Mouse (Mus musculus): ENCODE measurements around the gene Top2a. TPM values are rescaled to one million over a fixed set of nuclear protein-coding genes. Genes with fewer than 3 reads are reported as not detected.

The Top2a gene
- polyA plus RNA-seq (2014; fragmentation: Nextera tagmentation; extraction: Ambion mirVana), result 284 and 300 TPM in 2 replicates

DNA sequence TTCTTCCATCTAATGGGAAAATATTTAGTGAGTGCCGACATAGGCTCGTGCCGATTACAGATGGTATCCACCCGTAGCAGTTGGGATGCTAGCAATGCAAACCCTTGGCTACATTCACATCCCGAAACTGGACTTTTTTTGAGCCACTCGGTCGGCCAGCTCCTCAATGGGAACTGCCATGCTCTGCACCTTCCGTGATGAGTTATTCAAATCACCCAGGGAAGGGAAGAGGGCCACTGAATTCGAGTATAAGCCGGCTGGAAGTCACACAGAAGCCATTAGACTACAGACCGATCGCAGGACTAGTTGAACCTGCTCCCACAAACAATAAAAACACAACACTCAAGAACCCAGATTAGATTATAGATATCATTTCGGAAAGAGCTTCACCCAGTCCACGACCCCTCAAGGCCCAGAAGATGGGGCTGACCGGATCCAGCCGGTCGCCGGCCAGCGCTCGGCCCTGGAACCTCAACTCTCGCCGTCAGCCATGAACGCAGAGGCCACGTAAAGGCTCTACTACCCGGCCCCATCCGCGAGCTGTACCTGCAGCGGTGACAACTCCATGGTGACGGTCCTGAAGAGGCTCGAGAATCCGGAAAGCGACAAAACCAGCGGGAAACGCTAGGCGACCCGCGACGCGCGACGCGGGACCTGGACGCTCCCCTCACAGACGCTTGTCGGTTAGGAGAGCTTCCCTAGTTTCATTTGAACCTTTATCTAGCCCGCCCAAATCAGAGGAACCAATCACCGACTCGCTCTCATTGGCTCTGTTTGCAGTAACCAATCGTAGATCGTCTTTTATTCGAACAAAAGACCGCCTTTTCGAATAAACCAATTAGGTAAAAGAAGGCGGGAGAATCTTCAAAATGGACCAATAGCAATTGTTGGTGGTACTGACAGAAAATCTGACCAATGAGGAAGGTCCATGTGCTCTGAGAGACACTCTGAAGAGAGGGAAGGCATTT, at the start of gene Top2a:
Gene Top2a (minus strand): TSS at position 690 of the 968 bp plus-strand sequence.
- Histone ChIP-seq H3K4me1 (ENCODE audit: control insufficient read depth, insufficient read depth, low read length) (peaks cover 17% of the 10 kb centered on the region), H3K4me2 (replicated peaks; ENCODE audit: low read depth, low read length) (peak within 1 kb of the TSS; percentile 48), H3K36me3 (ENCODE audit: control insufficient read depth, insufficient read depth, low read length) (peaks cover 33% of the 10 kb centered on the region), H3K4me3 (ENCODE audit: low read length) (peak within 1 kb of the TSS; percentile 76), H3K9me3 (ENCODE audit: control insufficient read depth, low read length) (no peaks in the 10 kb centered on the region), H3K9ac (ENCODE audit: low read depth, low read length) (peak within 1 kb of the TSS; percentile 80), H3K27ac (ENCODE audit: low read depth, low read length) (peak within 1 kb of the TSS; percentile 77), H3K27me3 (ENCODE audit: control insufficient read depth, insufficient read depth, low read length) (no peaks in the 10 kb centered on the region)
- WGBS, result under 1% methylated on average over 54 of the region's 54 CpGs
- ATAC-seq (ENCODE audit: low FRiP score, low TSS enrichment), result peak; percentile 95

DNA sequence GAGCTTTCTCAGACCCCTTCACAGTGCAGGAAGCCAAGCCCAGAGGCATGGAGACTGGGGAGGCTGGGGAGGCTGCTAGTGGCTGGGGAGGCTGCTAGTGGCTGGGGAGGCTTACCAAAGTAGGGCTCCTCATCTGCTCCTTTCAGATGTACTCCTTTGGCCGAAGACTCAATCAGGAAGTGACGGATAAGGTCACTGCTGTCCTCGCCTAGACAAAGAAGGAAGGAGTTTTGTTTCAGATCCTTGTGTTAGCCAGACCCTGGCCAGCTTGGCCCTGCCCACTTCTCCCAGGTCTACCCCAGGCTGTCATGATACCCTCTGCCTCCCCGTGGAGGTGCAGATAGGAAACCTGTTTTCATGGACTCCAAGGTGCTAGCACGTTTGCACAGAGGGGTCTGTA, 49.8 kb upstream of the Top2a start:
- no peaks in the 10 kb centered on the region for H3K9me3 ChIP-seq (ENCODE audit: control insufficient read depth, low read length)
- no peak overlapping the region for H3K27ac ChIP-seq (ENCODE audit: low read depth, low read length)
- H3K9ac ChIP-seq (ENCODE audit: low read depth, low read length), result no peak overlapping the region
- no peaks in the 10 kb centered on the region for H3K27me3 ChIP-seq (ENCODE audit: control insufficient read depth, insufficient read depth, low read length)
- WGBS, result 55% methylated on average over 5 of the region's 5 CpGs
- ATAC-seq (ENCODE audit: low FRiP score, low TSS enrichment), result no peak
- peaks cover 24% of the 10 kb centered on the region for H3K4me1 ChIP-seq (ENCODE audit: control insufficient read depth, insufficient read depth, low read length)
- H3K4me2 ChIP-seq (replicated peaks; ENCODE audit: low read depth, low read length), result no peak overlapping the region
- no peak overlapping the region for H3K4me3 ChIP-seq (ENCODE audit: low read length)
- no peaks in the 10 kb centered on the region for H3K36me3 ChIP-seq (ENCODE audit: control insufficient read depth, insufficient read depth, low read length)

DNA sequence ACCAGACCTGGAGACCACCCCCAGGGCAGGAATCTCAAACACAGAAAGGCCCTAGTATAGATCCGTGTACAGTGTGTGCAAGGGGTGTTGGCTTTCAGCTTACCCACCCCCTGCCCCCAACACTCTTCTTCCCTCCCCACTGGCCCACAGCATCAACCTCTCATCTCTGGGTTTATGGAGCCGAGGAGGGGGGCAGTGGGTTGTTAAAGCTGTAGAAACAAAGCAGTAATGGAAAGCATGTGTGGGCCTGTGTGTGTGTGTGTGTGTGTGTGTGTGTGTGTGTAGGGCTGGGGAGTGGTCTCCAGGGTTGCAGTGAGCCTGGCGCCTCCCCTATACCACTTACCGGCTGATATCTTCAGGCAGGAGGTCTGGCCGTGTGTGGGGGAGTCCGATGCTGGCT, 47.9 kb upstream of the Top2a start:
- Histone ChIP-seq H3K4me3 (ENCODE audit: low read length) (no peak overlapping the region), H3K36me3 (ENCODE audit: control insufficient read depth, insufficient read depth, low read length) (no peaks in the 10 kb centered on the region), H3K27me3 (ENCODE audit: control insufficient read depth, insufficient read depth, low read length) (no peaks in the 10 kb centered on the region), H3K9me3 (ENCODE audit: control insufficient read depth, low read length) (no peaks in the 10 kb centered on the region), H3K4me1 (ENCODE audit: control insufficient read depth, insufficient read depth, low read length) (peaks cover 24% of the 10 kb centered on the region), H3K9ac (ENCODE audit: low read depth, low read length) (no peak overlapping the region), H3K4me2 (replicated peaks; ENCODE audit: low read depth, low read length) (no peak overlapping the region), H3K27ac (ENCODE audit: low read depth, low read length) (peak overlapping the region; percentile 38; the same call in 1 of the 2 replicates)
- WGBS, result 4% methylated on average over 6 of the region's 6 CpGs
- peak; percentile 77 for ATAC-seq (ENCODE audit: low FRiP score, low TSS enrichment)

DNA sequence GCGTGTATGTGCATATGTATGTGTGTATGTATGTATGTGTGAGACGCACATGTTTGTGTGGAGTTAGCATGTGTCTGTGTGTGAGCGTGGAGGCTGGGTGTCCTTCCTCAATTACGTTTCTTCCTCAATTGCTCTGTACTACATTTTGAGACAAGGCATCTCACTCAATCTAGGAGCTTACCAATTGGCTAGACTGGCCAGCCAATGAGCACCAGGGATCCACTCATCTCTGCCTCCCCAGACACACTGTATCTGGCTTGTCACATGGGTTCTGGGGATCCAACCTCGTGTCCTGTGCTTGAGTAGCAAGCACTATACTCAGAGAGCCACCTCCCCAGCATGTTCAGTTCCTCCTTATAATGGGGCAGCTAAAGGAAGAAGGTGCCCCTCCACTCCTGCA, 44.5 kb upstream of the Top2a start:
- H3K4me2 ChIP-seq (replicated peaks; ENCODE audit: low read depth, low read length), result no peak overlapping the region
- 91% methylated on average over 5 of the region's 5 CpGs for WGBS
- H3K4me3 ChIP-seq (ENCODE audit: low read length), result no peak overlapping the region
- no peaks in the 10 kb centered on the region for H3K27me3 ChIP-seq (ENCODE audit: control insufficient read depth, insufficient read depth, low read length)
- no peak overlapping the region for H3K9ac ChIP-seq (ENCODE audit: low read depth, low read length)
- H3K9me3 ChIP-seq (ENCODE audit: control insufficient read depth, low read length), result no peaks in the 10 kb centered on the region
- peaks cover 28% of the 10 kb centered on the region for H3K4me1 ChIP-seq (ENCODE audit: control insufficient read depth, insufficient read depth, low read length)
- ATAC-seq (ENCODE audit: low FRiP score, low TSS enrichment), result no peak
- no peak overlapping the region for H3K27ac ChIP-seq (ENCODE audit: low read depth, low read length)
- no peaks in the 10 kb centered on the region for H3K36me3 ChIP-seq (ENCODE audit: control insufficient read depth, insufficient read depth, low read length)

DNA sequence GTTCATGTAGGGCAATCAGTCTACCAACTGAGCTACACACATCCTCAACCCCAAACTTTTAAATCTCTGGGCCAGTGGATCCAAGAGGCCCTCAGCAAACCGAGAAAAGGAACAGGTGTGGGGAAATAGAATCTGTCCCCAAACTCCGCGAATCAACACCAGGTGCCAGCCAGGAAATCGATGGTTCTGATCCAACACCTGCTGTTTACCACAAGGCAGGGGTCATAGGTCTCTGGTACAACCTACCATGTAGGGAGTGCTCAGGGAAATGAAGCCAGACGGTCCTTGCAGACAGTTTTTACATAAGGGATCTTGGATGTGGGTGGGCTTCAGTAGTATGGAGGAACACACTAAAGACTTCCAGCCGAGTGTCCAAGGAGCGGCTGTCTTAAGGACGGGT, 43.6 kb upstream of the Top2a start:
- H3K4me3 ChIP-seq (ENCODE audit: low read length), result no peak overlapping the region
- H3K36me3 ChIP-seq (ENCODE audit: control insufficient read depth, insufficient read depth, low read length), result no peaks in the 10 kb centered on the region
- no peaks in the 10 kb centered on the region for H3K27me3 ChIP-seq (ENCODE audit: control insufficient read depth, insufficient read depth, low read length)
- no peak overlapping the region for H3K27ac ChIP-seq (ENCODE audit: low read depth, low read length)
- H3K4me1 ChIP-seq (ENCODE audit: control insufficient read depth, insufficient read depth, low read length), result peaks cover 34% of the 10 kb centered on the region
- no peak for ATAC-seq (ENCODE audit: low FRiP score, low TSS enrichment)
- no peak overlapping the region for H3K9ac ChIP-seq (ENCODE audit: low read depth, low read length)
- 93% methylated on average over 8 of the region's 8 CpGs for WGBS
- H3K9me3 ChIP-seq (ENCODE audit: control insufficient read depth, low read length), result no peaks in the 10 kb centered on the region
- no peak overlapping the region for H3K4me2 ChIP-seq (replicated peaks; ENCODE audit: low read depth, low read length)

DNA sequence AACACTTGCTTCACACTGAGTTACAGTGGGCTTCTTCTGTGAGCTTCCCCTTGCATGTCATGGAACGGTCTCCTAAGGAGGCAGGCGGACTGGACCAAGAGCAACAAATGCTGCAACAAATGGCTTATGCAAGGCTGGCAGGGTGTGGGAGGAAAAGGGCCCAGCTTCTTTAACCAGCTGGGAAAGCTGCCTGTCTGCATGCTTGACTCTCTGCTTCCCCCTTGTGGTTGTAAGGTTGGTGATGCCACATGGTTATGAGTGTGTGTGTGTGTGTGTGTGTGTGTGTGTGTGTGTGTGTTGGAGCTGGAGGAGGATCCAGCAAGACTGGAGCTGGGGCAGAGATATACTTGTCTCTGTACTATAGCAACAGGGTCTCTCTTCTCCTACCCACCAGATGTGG, 42.0 kb upstream of the Top2a start:
- Histone ChIP-seq H3K4me2 (replicated peaks; ENCODE audit: low read depth, low read length) (no peak overlapping the region), H3K9me3 (ENCODE audit: control insufficient read depth, low read length) (no peaks in the 10 kb centered on the region), H3K4me1 (ENCODE audit: control insufficient read depth, insufficient read depth, low read length) (peaks cover 18% of the 10 kb centered on the region), H3K27me3 (ENCODE audit: control insufficient read depth, insufficient read depth, low read length) (no peaks in the 10 kb centered on the region), H3K27ac (ENCODE audit: low read depth, low read length) (no peak overlapping the region; the same call in 1 of the 2 replicates), H3K9ac (ENCODE audit: low read depth, low read length) (no peak overlapping the region), H3K36me3 (ENCODE audit: control insufficient read depth, insufficient read depth, low read length) (no peaks in the 10 kb centered on the region), H3K4me3 (ENCODE audit: low read length) (no peak overlapping the region)
- peak; percentile 56 for ATAC-seq (ENCODE audit: low FRiP score, low TSS enrichment)
- 10% methylated on average over 2 of the region's 2 CpGs for WGBS

DNA sequence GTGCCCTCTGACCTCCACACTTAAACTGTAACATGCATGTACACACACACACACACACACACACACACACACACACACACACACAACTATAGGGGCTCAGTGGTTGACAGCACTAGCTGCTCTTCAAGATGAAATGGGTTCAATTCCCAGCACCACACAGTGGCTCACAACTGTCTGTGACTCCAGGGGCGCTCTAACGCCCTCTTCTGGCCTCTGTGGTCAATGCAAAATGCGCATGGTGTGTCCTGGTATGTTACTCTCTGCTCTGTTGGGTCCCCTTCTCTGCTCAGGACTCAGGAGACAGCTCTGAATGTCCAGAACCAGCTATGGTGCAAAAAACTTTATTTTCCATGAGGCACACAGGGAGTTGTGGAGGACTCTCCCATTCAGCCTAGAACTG, 41.4 kb upstream of the Top2a start:
- no peak overlapping the region; the same call in 1 of the 2 replicates for H3K27ac ChIP-seq (ENCODE audit: low read depth, low read length)
- H3K36me3 ChIP-seq (ENCODE audit: control insufficient read depth, insufficient read depth, low read length), result no peaks in the 10 kb centered on the region
- peaks cover 16% of the 10 kb centered on the region for H3K4me1 ChIP-seq (ENCODE audit: control insufficient read depth, insufficient read depth, low read length)
- no peak overlapping the region for H3K9ac ChIP-seq (ENCODE audit: low read depth, low read length)
- WGBS, result 68% methylated on average over 3 of the region's 3 CpGs
- ATAC-seq (ENCODE audit: low FRiP score, low TSS enrichment), result no peak
- H3K27me3 ChIP-seq (ENCODE audit: control insufficient read depth, insufficient read depth, low read length), result no peaks in the 10 kb centered on the region
- no peak overlapping the region for H3K4me3 ChIP-seq (ENCODE audit: low read length)
- H3K9me3 ChIP-seq (ENCODE audit: control insufficient read depth, low read length), result no peaks in the 10 kb centered on the region
- no peak overlapping the region for H3K4me2 ChIP-seq (replicated peaks; ENCODE audit: low read depth, low read length)

DNA sequence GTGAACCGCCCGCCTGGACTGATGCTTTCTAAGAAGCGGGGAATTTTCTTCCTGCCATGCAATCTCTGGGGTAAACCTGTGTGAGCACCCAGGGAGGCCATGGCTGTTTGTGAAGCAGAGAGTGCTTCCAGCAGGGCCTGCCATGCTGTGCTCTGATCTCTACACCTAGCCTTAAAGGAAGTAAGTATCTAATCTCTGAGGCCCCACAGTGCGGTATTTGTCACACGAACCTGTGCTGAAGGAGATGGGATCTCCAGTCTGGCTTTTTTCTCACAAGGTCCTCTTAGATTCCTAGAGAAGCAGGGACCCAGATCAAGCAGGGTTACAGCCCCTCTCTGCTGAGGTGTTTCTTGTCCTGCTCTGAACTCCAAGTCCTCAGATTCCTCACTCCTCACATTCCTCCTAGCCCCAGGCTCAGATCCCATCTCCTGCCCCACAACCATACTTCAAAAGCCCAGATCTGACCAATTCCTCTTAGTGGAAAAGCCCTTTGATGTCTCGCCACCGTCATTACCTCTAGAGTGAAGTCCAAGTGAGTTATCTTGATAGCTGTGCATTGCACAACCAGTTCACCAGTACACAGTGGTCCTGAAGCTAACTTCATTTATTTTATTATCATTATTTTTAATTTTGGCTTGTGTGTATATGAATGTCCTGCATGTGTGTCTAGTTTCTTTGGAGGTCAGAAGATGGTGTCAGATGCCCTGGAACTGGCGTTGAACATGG, 39.6 kb upstream of the Top2a start:
- Histone ChIP-seq H3K36me3 (ENCODE audit: control insufficient read depth, insufficient read depth, low read length) (no peaks in the 10 kb centered on the region), H3K9ac (ENCODE audit: low read depth, low read length) (no peak overlapping the region), H3K4me2 (replicated peaks; ENCODE audit: low read depth, low read length) (no peak overlapping the region), H3K4me3 (ENCODE audit: low read length) (no peak overlapping the region), H3K4me1 (ENCODE audit: control insufficient read depth, insufficient read depth, low read length) (peaks cover 16% of the 10 kb centered on the region), H3K27me3 (ENCODE audit: control insufficient read depth, insufficient read depth, low read length) (no peaks in the 10 kb centered on the region), H3K9me3 (ENCODE audit: control insufficient read depth, low read length) (no peaks in the 10 kb centered on the region; the same call in 1 of the 2 replicates), H3K27ac (ENCODE audit: low read depth, low read length) (no peak overlapping the region)
- whole genome bisulfite sequencing, result 44% methylated on average over 8 of the region's 8 CpGs
- no peak for ATAC-seq (ENCODE audit: low FRiP score, low TSS enrichment)

DNA sequence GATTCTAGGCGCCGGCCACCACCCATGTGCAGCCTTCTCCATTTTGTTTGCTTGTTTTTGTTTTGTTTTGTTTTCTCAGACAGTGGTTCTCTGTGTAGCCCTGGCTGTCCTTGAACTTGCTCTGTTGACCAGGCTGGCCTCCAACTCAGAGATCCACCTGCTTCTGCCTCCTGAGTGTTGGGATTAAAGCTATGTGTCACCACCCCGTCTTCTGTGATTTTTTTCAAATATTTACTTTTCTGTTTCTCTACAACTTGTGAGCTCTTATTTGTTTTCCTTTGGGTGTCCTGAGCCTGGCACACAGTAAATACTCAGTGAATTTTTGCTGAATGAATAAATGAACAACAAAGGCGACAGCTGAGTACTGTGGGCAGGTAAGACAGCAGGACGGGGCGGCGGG, 38.7 kb upstream of the Top2a start:
- 88% methylated on average over 7 of the region's 7 CpGs for WGBS
- Histone ChIP-seq H3K9ac (ENCODE audit: low read depth, low read length) (no peak overlapping the region), H3K4me1 (ENCODE audit: control insufficient read depth, insufficient read depth, low read length) (peaks cover 16% of the 10 kb centered on the region), H3K27ac (ENCODE audit: low read depth, low read length) (no peak overlapping the region), H3K4me3 (ENCODE audit: low read length) (no peak overlapping the region), H3K27me3 (ENCODE audit: control insufficient read depth, insufficient read depth, low read length) (no peaks in the 10 kb centered on the region), H3K36me3 (ENCODE audit: control insufficient read depth, insufficient read depth, low read length) (no peaks in the 10 kb centered on the region), H3K9me3 (ENCODE audit: control insufficient read depth, low read length) (no peaks in the 10 kb centered on the region; the same call in 1 of the 2 replicates), H3K4me2 (replicated peaks; ENCODE audit: low read depth, low read length) (no peak overlapping the region)
- no peak for ATAC-seq (ENCODE audit: low FRiP score, low TSS enrichment)
